Comparison of ENCODE assay signal across 22 mouse cellular contexts in the genomic region with DNA sequence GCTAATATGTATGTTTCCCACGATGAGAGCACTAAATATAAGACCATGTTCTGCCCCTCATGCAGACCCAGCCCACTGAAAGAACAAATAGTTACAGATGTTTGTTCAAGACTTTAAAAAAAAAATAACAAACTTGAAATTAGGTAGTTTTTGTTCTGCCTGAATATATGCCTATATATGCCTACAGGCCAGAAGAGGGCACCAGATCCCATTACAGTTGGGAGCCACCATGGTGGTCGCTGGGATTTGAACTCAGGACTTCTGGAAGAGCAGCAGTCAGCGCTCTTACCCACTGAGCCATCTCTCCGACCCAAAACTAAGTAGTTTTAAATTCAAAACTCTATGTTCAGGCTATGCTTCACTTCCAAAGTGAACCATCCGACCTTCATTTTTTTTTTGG. TPM values are rescaled to one million over a fixed set of nuclear protein-coding genes. Genes with fewer than 3 reads are reported as not detected.
DNase-seq lines count a peak whose midpoint lies in the region; ATAC-seq and TF ChIP-seq lines count a peak whose summit lies in the region.
"Had no signal": no experiment of that assay in that cellular context is flagged by ENCODE, and none has a peak within 500 bp of the region (broad histone marks: within the 10 kb centered on the region; RNA-seq: fewer than 3 reads in every experiment).

No protein-coding gene starts in this region.

- H3K27me3 ChIP-seq in forebrain, embryonic 11.5 days (ENCODE audit: control insufficient read depth, insufficient read depth, low read length) = no peaks in the 10 kb centered on the region
- H3K27me3 ChIP-seq: embryonic facial prominence, embryonic 13.5 days; heart, embryonic 12.5 days; hindbrain, embryonic 15.5 days; megakaryocyte, embryonic 14.5 days had no signal

- TF ChIP-seq CTCF in gastrocnemius, adult 2 months (IDR thresholded peaks at IDR 0.05) = peak; percentile 33
- TF ChIP-seq CTCF in left cerebral cortex, adult 2 months (IDR thresholded peaks at IDR 0.05) = peak; percentile 27

- no peaks in the 10 kb centered on the region for H3K9me3 ChIP-seq in forebrain, embryonic 11.5 days (ENCODE audit: control insufficient read depth, low read length)
- H3K9me3 ChIP-seq: embryonic facial prominence, embryonic 13.5 days; heart, embryonic 12.5 days; hindbrain, embryonic 15.5 days; megakaryocyte, embryonic 14.5 days had no signal

- no peak for DNase-seq in gastrocnemius, adult 2 months
- DNase-seq in gastrocnemius, postnatal 36 days = no peak
- DNase-seq in left cerebral cortex, adult 2 months (ENCODE audit: extremely low spot score in 1 of 2, low spot score in 2 of 2) = no peak
- DNase-seq in left cerebral cortex, adult 8-10 months (ENCODE audit: low spot score in 2 of 2) = no peak
- peak; percentile 17 for DNase-seq in 3T3-L1 (ENCODE audit: low read depth, low spot score)
- DNase-seq in NIH3T3 (ENCODE audit: low read depth) = peak; percentile 27
- no peak for DNase-seq in frontal cortex, postnatal 14 days (ENCODE audit: low spot score in 2 of 2)
- DNase-seq in forebrain, embryonic 11.5 days (ENCODE audit: low spot score) = no peak
- DNase-seq: adrenal gland, postnatal 36 days; cerebellum, adult 2 months; heart, postnatal 36 days; kidney, adult 11 months; kidney, postnatal 10 days; left cerebral cortex, postnatal 4 days; right cerebral cortex, postnatal 14 days; thymus, adult 18-20 months had no signal

- H3K27ac ChIP-seq in gastrocnemius, adult 2 months = no peak overlapping the region
- no peak overlapping the region for H3K27ac ChIP-seq in left cerebral cortex, adult 2 months
- no peak overlapping the region for H3K27ac ChIP-seq in forebrain, embryonic 11.5 days (ENCODE audit: low read depth, low read length)
- H3K27ac ChIP-seq: embryonic facial prominence, embryonic 13.5 days; hindbrain, embryonic 15.5 days had no signal

- 89% methylated on average over 5 of the region's 5 CpGs for WGBS in forebrain, embryonic 11.5 days

- no peak for ATAC-seq in forebrain, embryonic 11.5 days (replicated peaks; ENCODE audit: low FRiP score)
- ATAC-seq: forebrain, embryonic 16.5 days; midbrain, embryonic 16.5 days had no signal

- H3K9ac ChIP-seq in forebrain, embryonic 11.5 days (ENCODE audit: low read length) = no peak overlapping the region
- H3K9ac ChIP-seq: embryonic facial prominence, embryonic 13.5 days; heart, embryonic 12.5 days; hindbrain, embryonic 15.5 days had no signal

- H3K36me3 ChIP-seq in forebrain, embryonic 11.5 days (ENCODE audit: control insufficient read depth, insufficient read depth, low read length) = peaks cover 8% of the 10 kb centered on the region; the same call in 1 of the 2 replicates

- intact Hi-C loops in gastrocnemius, adult 2 months (cut with DNase I) = no loop called here
- intact Hi-C loops in gastrocnemius, postnatal 36 days (cut with DNase I) = no loop called here
- intact Hi-C loops in left cerebral cortex, adult 2 months (cut with DNase I) = loop anchor here (5.0 kb wide), 1 partner anchor 94 kb away; no protein-coding TSS in a partner anchor

- no peaks in the 10 kb centered on the region for H3K4me1 ChIP-seq in forebrain, embryonic 11.5 days (replicated peaks; ENCODE audit: control insufficient read depth, insufficient read depth, low read length)
- H3K4me1 ChIP-seq: embryonic facial prominence, embryonic 13.5 days; heart, embryonic 12.5 days; hindbrain, embryonic 15.5 days; megakaryocyte, embryonic 14.5 days had no signal

- no peak overlapping the region for H3K4me3 ChIP-seq in gastrocnemius, adult 2 months
- no peak overlapping the region for H3K4me3 ChIP-seq in left cerebral cortex, adult 2 months
- no peak overlapping the region for H3K4me3 ChIP-seq in forebrain, embryonic 11.5 days (ENCODE audit: low read depth, low read length)
- H3K4me3 ChIP-seq: embryonic facial prominence, embryonic 13.5 days; heart, embryonic 12.5 days; hindbrain, embryonic 15.5 days; megakaryocyte, embryonic 14.5 days had no signal

- no peak overlapping the region for H3K4me2 ChIP-seq in forebrain, embryonic 11.5 days (ENCODE audit: low read depth, low read length, severe bottlenecking)
- H3K4me2 ChIP-seq: embryonic facial prominence, embryonic 13.5 days; heart, embryonic 12.5 days; hindbrain, embryonic 15.5 days had no signal

RNA-seq across cellular contexts. Expression of gene Gpatch1, which starts 20.4 kb away (rescaled TPM):
- 1 to 10 TPM; 6.4 to 7.4 TPM for total RNA-seq in gastrocnemius, adult 2 months (2021)
- total RNA-seq in gastrocnemius, postnatal 36 days (2021) = 1 to 10 TPM; 5.4 to 8.5 TPM
- 10 to 100 TPM; 27.3 to 27.7 TPM for total RNA-seq in left cerebral cortex, adult 2 months (2021)
- 10 to 100 TPM; 24.2 to 27.5 (median 25.3) TPM for total RNA-seq in left cerebral cortex, adult 8-10 months (2022)
- 19.5 and 19.7 TPM in 2 replicates for polyA plus RNA-seq in forebrain, embryonic 11.5 days (2014; fragmentation: Nextera tagmentation; extraction: Ambion mirVana)

RNA-seq across cellular contexts. Expression of gene Rhpn2, which starts 36.1 kb away (rescaled TPM):
- total RNA-seq in gastrocnemius, adult 2 months (2021) = 1 to 10 TPM; 1.2 to 1.3 TPM
- 1 to 10 TPM in 1 of 2 experiments, under 1 TPM in 1; 0.99 to 1.1 TPM for total RNA-seq in gastrocnemius, postnatal 36 days (2021)
- total RNA-seq in left cerebral cortex, adult 2 months (2021) = 1 to 10 TPM; 5.8 to 6.2 TPM
- 1 to 10 TPM; 5.5 to 8.2 (median 7.1) TPM for total RNA-seq in left cerebral cortex, adult 8-10 months (2022)
- polyA plus RNA-seq in forebrain, embryonic 11.5 days (2014; fragmentation: Nextera tagmentation; extraction: Ambion mirVana) = 1.6 and 2.9 TPM in 2 replicates

Comparison
In these comparisons a context has a peak if more than half of its experiments do, and no peak if none do; other contexts are left out.
1. DNase-seq: peak in 3T3-L1 (single experiment) and NIH3T3 (single experiment); none in gastrocnemius, adult 2 months (single experiment), gastrocnemius, postnatal 36 days (0 of 2), left cerebral cortex, adult 2 months (0 of 2), left cerebral cortex, adult 8-10 months (0 of 2), frontal cortex, postnatal 14 days (0 of 2) and forebrain, embryonic 11.5 days (single experiment).